Mouse (Mus musculus): ENCODE results near the gene Tmem236.

The Tmem236 gene

DNA sequence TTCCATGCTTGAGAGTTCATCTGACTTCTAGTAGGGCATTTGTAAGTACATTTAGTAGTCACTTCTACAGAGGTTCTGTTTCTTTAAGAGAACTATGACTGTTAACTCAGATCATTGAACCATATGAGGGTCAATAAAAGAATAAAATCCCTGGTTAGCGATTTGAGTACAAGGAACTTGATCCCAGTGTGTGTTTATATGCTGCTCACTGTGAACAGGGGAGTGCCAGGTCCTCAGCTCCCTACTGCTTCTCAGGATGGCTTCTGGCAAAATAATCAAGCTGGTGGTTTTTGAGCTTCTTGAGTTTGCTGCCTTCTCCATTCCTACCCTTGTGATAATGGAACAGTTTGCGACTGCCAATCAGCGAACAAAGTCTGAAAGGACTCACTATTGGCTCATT is at the start of gene Tmem236:
TSS of gene Tmem236 (plus strand) at position 190 of the 400 bp plus-strand sequence.
- DNase-seq (ENCODE audit: low spot score in 2 of 2): no peak

DNA sequence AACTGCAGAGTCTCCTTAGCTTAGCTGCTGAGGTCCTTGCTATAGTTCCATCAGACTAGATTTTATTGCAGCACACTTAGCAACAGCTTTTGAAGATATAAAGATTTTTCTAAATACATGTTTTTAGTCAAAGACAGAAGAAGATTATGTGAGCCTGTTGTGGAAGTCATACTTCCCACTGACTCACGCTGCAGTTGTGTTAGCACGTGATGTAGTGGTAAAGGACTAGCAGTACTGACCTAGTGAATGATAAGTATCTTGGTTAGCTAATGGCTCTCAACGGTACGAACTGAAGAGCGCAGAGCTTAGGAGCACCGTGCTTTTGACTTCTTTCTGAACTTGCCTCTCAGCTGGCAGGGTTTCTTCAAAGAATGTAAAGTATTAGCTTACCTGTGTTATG is 47.9 kb upstream of the Tmem236 start:
- DNase-seq (ENCODE audit: low spot score in 2 of 2): no peak

DNA sequence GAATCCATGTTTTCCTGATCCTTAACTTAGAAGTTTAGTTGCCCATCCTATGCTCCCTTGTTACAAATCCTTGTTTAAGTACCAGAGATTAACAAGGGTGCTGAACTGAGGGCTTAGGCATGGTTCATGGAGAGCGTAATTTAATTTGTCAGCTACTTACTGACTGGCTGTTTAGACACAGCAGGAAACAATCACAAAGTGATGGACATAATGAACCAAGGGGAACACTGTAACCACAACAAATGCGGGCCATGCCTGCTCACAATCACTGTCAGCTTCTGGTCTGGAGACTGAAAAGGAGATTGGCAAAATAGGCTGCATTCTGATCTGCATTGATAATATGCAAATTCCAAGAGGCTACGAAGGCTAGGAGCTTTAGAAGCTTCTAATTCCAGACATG is 46.7 kb upstream of the Tmem236 start:
- no peak for DNase-seq (ENCODE audit: low spot score in 2 of 2)

DNA sequence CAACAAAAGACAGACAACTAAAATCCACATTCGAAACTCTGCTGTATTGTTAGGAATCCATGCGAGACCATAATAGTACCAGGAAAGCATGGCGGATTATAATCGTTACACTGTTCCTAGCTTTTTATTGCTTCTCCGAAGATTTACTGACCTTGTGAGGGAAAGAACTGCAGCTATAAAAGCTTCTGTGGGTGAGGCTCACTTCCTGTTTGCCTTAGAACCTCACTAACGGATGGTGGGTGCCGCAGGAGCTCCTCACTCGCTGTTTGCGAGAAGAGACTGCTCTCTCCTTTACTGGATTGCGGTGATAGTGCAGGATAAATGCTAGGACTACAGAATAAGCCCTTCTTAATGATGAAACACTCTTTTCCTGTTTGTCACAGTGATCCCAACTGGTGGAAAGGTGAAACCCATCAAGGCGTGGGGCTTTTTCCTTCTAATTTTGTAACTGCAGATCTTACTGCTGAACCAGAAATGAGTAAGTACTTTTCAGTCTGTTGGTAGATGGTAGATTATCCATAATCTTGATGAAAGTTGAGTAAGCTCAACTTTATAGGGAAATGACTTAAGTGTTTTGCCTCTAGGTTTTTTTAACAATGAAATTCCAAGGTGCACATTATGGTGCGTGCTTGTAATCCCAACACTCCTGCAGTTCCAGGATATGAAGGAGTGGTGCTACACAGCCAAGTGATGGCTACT is 43.5 kb upstream of the Tmem236 start:
- DNase-seq (ENCODE audit: low spot score in 2 of 2): peak; percentile 5 to 26

DNA sequence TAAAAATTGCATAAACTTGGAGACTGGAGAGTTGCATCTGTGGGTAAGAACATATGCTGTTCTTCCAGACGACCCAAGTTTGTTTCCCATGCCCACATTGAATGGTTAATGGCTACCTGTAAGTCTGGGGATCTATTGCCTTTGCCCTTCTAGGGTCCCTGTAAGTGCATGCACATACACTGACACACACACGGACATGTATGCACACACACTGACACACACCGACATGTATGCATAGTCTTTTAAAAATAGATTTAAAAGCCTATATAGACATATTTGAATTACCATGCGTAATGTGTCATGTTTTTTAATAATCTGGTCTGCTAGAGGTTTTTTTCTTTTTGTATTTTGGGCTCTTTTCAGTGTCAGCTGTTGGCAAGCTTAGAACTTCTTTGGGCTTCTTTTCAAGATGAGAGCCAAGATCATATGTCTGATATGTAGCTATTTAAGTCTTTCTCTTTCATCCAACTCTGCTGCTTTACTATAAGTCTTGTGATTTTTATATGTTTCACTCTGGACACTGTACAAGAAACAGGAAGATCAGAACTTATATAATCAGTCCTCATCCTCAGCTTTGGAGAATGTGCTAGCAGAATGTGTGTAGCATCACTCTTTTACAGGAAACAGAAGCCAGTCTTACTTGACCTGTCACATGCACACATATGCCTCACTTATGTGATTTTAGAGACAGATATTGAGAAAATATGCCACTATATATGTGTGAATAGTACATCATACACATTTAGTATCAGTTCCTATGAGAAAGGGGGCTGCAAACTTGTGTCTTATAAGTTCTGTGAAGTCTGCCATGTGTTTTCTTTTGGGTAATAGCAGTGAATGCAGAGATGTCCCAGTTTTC is 41.6 kb upstream of the Tmem236 start:
- no peak for DNase-seq (ENCODE audit: low spot score in 2 of 2)

DNA sequence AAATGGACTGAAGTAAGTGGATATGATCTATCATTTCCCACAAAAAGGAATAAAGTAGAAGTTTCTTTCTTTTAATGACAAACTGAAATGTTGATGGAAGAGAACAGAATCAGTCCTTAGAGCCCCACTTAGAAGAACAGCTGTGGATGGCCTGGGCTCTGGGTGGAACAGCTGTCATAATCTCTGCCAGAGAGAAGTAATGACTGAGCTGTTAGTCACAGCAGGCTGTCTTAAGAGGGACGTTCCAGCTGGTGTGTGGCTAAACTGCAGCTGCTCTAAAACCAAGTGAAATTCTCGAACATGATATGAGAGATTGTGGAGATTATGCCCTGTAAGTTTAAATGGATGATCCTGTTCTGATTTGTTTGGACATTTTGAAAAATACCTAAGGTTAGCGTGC is 37.4 kb upstream of the Tmem236 start:
- DNase-seq (ENCODE audit: low spot score in 2 of 2): no peak

DNA sequence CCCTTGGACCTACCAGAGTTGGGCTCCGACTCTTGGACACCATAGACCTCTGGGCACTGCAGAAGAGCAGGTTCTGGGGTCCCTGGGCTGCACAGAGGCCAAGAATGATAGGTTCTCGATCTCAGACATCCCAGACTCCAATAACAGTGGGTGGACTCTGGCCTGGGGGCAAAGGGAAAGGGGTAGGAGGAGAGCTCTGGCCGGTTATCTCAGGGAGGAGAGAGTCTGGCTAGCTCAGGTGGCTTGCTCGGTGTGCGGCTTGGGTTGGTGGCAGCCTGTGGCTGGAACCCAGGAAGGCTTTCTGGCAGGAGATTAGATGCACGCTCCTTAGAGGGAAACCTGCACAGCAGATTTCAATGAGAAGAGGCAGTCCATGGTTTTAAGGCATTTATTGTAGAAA is 34.7 kb upstream of the Tmem236 start:
- no peak for DNase-seq (ENCODE audit: low spot score in 2 of 2)

DNA sequence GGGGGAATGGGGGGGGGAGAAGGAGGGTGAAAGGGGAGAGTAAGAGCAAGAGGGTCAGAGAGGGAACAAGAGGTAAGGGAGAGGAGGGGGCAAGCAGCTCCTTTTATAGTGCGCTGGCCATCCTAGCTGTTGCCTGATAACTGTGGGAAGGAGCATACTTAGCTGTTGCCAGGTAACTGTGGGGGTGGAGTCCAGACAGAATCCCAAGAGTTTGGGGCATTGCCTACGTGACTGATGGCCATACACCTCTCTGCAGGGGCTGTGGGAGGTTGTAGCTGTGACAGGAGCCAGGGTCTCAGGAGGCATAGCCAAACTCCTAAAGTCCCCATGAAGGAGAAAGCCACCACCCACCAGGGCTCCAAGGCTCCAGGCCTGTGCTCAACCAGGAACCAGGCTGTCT is 34.3 kb upstream of the Tmem236 start:
- no peak for DNase-seq (ENCODE audit: low spot score in 2 of 2)

DNA sequence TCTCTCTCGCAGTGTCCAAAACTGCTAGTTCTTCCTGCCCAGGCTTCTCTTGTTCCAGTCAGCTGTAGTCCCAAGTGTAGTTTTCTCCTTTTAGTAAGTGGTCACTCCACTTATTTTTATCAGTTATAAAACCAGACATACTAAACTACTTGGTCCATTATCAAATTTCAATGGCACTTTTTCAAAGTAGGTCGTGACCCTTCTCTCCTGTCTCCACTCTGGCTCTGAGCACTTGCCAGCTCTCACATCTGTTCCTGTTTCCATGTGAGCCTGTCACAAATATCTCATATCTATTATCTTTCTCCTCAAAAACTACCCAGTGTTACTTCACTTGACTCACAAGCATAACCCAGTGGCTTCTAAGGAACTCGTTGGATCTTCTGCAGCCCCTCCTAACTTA is 29.0 kb upstream of the Tmem236 start:
- DNase-seq (ENCODE audit: low spot score in 2 of 2): no peak

DNA sequence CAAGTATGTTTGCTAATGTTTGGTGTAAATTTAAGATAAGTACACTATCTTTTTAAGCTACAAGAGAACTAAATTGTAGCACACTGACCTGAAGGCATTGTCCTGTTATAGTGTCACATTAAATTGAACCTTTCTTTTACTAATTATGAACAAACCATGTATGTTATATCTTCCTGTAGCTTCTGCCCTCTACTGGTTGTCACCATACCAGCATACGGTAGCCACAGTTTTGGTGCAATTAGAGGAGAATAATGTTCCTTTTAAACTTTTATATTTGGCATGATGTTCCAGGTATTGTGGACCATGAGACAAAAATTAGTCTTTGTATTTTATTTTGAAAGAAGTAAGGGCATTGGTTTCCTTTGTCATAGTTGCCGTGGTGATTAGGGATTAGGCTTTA is 27.4 kb upstream of the Tmem236 start:
- DNase-seq (ENCODE audit: low spot score in 2 of 2): no peak

DNA sequence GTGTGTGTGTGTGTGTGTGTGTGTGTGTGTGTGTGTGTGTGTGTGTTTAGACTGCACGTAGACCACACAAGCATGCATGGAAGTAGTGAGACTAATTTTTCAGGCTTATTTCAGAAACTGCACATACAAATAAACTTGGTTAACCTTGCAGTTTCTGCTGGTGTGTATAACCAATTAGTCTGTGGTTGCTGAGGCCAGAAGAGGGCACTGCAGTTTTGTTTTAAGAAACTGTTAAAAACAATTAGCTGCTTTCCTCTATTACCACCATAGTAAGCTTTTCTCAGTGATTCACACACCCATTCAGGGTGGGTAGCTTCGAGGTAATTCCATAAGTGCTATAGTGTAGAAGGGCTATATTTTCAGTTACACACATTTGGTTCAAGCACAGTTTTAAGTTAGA is 23.5 kb upstream of the Tmem236 start:
- DNase-seq (ENCODE audit: low spot score in 2 of 2): no peak

DNA sequence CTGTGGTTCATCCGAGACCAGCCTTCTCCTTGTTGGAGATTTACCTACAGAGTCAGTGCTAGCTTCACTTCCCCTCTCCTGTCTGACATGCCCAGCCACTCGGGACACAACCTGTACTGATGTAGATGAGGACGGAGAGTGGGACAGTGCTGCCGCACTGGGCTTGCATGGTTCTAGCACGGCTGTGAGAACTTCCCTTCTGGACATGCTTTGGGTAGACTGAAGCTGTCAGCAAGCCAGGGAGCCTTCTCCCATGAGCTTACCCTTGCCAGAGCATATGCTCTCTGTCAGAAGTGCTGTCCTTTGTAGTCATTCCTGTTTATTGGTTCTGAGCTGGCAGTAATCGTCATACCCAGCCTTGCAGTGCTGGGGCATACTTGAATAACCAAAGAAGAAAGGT is 22.5 kb upstream of the Tmem236 start:
- no peak for DNase-seq (ENCODE audit: low spot score in 2 of 2)

DNA sequence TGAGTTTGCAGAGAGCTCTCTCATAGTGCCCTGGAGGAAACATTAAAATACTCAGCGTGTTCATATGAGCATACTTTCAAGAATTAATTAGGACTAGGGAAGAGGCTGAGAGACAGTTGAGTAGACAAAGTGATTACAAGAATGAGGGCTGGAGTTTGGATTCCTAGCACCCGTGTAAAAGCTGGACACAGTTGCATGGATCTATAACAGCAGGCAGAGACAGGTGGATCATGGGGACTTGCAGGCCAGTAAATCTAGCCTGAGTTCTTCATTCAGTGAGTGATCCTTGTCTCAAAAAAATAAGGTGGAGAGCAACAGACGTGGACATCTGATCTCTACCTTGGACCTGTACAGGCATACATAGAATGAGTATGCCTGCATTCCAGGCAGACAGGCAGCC is 15.3 kb upstream of the Tmem236 start:
- no peak for DNase-seq (ENCODE audit: low spot score in 2 of 2)

DNA sequence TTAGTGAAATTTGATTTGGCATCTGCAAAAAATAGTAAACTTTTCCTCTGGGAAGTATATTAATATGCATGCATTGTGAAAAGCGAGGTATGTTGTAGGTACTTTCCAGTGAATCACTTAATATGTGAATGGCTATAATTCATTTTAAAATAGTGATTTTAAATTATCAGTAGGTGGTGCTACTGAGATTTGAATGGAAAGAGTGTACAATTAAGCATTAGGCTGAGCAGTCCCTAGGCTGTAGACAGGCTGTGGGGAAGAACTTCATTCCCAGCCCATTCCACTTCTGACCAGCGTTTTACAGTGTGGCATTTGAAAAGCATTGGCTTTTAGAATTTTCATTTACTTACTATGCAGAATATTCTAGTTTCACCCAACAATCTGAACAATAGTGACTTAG is 14.6 kb upstream of the Tmem236 start:
- DNase-seq (ENCODE audit: low spot score in 2 of 2): no peak

DNA sequence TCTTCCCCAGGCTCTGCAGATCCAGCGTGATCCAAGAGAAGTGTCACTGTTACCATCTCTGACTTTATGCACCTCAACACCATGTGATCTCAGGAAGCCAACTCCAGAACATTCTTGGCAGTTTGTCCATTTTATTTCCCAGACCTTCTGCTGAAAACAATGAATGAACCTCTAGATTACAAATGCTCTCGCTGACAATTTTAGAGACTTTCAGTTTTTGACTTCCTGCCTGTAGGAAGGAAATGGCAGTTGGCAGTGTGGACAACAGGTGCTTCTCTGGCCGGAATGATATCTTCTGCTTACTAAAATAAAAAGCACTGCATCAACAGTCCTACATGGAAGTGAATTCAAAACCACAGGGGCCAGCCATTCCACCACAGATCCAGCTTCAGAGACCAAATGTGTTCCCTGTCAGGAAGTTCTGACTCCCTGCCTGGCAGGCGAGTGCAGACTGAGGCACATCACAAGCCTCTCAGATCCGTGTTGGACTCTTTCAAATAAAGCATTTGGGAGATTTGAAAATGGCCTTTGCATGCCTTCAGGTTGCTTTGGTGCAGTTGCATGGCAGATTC is 9.8 kb upstream of the Tmem236 start:
- no peak for DNase-seq (ENCODE audit: low spot score in 2 of 2)

DNA sequence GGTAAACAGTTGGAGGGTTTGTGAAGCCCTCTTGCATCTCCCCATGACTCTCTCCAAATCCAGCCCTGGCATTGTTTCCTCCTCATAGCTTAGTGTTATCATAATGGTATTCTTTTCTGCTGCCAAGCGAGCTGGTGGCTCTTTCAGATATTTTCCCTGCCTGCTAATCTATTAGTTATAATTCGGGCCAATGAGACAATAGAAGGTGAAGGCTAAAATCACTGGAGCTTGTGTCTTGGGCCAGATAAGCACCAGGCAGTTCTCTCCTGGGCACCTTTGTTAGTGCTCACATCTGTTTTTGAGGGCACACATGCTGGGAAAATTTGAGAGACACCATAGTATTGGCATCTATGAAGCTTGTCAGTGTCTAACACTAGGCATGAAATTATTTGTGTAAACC is 9.3 kb upstream of the Tmem236 start:
- DNase-seq (ENCODE audit: low spot score in 2 of 2): no peak

DNA sequence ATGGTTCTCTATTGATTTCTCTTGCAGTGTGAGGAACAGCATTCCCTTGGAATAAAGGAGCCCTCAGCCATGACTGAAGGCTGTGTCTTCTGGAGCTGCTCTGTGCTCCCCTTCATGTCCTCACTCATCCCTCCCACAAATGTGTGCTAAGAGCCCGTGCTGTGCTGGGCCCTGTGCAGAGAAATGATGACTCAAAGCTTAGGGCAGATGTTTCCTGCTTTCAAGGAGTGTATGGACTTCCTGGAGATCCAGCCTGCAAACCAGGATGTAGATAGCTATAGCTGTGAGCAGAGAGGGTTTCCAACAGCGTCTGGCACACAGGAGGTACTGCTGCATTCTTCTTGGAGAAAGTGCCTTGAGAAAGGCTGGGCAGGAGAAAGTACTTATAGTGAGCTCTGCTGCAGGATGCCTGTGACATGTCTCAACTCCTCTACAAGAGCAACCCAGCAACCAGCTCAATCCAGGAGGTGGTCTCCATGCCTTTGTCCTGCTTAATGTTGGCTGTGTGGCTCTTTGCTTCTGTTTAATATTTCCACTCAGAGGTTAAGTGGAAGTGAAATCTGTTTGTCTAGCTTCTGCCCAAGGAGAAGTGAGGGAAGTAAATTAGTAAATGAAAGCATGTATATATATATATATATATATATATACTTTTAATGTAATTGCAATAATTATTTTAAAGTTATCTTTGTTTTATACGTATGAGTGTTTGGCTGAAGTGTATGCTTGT is 8.5 kb upstream of the Tmem236 start:
- no peak for DNase-seq (ENCODE audit: low spot score in 2 of 2)

DNA sequence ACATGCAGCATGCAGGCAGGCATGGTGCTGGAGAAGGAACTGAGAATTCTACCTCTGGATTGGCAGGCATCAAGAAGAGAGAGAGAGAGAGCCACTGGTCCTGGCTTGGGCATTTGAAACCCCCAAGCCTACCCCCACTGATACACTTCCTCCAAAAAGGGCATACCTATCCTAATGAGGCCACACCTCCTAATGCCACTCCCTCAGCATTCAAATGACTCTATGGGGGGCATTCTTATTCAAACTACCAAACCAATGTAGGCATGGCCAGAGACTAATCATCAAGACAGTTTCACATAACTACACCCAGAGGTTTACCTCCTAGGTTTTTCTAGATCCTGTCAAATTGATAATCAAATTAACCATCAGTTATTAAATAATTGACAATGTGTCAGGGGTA is 6.6 kb upstream of the Tmem236 start:
- no peak for DNase-seq (ENCODE audit: low spot score in 2 of 2)

DNA sequence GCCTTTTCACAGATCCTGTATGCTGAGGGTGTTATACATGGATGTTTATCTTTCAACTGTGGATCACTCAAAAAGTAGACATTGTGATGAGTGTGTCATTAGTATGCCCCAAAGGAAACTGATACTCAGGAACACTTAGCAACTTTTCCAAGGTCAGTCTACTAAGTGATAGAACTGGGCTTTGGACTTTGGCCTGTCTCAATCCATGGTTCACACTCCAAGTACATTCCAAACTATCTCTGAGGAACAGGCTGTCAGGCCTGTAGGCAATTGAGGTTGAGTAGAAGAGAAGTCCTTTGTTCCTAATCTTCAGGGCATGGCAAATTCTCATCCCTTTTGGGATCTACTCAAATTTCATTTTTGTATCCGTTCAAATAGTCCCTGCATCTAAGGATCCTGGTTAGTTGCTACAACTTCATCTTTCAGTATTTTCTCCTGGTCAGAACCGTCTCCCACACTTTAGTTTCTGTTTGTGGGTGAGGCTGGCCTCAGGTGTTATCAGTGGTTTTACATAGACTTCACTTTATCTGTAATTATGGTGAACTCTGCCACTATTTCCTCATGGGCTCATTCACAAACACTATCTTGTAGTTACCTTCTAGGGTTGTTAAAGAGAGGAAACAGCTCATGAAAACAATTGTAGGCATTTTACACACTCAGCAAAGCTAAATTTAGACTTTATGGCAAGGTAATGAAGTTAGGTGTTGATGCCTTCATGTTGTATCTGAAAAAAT is 2.3 kb downstream of the Tmem236 start:
- no peak for DNase-seq (ENCODE audit: low spot score in 2 of 2)

DNA sequence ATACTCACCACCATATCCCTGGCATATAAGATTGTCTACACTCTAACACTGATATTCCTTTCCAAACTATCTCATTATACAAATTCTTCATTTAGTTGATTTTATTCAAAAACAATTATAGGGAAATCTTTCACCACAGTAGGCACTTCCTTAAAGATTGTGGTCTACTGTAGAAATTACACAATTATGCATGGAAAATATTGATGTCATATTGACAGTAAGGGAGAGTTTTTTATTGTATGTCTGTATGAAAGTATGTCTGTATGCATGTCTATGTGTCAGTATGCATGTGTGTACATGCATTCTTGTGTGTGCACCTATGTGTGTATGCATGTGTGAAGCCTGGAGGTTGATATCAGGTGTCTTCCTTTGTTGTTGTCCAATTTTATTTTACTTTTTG is 10.1 kb downstream of the Tmem236 start:
- DNase-seq (ENCODE audit: low spot score in 2 of 2): no peak

DNA sequence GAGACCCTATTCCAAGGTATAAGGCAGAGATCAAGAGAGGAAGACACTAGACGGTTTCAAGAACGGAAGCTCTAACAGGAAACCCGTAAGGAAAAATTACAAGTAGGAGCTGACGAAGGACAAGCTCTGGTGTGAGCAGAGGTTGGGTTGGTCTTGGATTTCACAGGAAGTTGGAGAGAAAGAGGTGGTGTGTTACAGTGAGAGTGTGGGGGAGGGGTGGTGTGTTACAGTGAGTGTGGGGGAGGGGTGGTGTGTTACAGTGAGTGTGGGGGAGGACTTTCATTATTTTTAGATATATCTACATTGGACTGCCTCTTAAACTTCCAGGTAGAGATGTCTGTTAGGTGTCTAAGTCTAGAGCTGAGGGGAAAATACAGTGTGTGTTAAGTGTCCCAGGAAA is 16.4 kb downstream of the Tmem236 start:
- DNase-seq (ENCODE audit: low spot score in 2 of 2): no peak

DNA sequence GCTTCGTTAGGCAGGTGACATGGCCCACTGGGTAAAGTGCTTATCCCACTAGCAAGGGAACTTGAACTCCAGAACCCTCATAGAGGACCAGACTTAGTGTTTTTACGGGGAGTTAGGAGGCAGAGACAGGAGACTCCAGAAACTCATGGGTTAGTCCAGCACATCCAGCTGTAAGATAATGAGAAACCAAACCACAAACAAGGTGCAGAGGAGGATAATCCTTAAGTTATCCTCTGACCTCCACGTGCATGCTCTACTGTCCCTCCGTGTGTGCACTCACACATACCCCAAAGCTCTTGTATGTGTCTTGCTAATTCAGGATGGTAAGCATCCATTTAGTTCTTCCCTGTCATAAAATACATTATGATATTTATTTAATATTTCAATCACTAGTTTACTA is 17.3 kb downstream of the Tmem236 start:
- no peak for DNase-seq (ENCODE audit: low spot score in 2 of 2)

Measured in natural killer cell, adult 2 months (primary cell).